Mouse (Mus musculus): ENCODE results near the gene Dpf2.
"Not testable (repeated sequence)": the region's sequence is repeated elsewhere in the genome, so short reads cannot be mapped to it uniquely, and the experiment has no call there.

The Dpf2 gene

GRCm38 (mm10) chr19:5892262-5892661 is 20.5 kb downstream of the Dpf2 start:
- no peak for DNase-seq

DNA sequence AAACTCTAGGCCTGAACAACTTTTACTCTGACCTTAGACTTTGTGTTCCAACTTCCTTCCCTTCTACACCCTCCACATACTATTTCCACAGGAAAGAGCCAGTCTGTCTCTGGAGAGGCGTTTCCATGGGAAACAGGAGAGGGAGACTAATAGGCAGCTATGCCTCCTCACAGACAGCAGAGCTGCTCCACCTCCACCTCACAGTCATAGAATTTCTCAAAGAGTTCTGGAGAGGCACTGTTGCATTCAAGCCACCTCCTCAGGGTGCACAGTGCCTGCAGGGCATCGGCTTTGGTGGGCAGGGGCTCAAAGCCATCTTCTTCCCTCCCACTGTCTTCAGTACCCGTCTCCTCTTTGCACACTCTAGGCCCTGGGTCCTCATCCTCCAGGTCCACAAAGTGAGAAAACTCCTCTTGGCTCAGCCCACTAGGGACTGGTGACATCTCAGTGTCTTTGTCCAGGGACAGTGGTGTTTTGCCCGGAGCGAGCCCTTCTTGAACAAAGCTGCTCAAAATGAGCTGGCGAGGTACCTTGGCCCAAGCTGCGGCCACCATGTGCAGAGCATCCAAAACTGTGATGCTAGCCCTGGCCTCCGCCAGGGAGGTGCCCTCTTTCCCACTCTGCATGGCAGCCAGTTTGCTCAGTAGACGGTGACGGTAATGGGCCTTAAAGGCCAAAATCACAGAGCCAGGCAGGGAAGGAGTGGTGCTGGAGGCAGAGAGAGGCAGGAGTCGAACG is 21.1 kb downstream of the Dpf2 start:
- peak; percentile 91 for DNase-seq

DNA sequence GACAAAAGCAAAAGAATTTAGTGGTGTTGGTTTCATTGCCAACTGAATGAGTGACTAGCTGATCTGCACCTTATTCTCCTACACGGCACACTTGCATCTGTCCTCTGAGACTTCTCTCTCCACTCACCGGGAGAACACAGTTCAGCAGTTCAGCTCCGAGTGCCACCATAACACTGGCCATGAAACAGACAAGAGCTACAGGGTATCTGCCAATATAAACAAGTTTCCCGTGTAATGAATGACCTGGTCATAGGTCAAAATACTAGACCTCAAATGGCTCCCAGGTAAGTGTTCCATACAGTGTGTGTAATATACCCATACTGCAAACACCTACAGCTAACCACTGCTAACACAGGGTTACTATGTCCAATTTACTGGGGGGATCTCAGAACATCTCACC is 23.6 kb downstream of the Dpf2 start:
- DNase-seq = no peak

DNA sequence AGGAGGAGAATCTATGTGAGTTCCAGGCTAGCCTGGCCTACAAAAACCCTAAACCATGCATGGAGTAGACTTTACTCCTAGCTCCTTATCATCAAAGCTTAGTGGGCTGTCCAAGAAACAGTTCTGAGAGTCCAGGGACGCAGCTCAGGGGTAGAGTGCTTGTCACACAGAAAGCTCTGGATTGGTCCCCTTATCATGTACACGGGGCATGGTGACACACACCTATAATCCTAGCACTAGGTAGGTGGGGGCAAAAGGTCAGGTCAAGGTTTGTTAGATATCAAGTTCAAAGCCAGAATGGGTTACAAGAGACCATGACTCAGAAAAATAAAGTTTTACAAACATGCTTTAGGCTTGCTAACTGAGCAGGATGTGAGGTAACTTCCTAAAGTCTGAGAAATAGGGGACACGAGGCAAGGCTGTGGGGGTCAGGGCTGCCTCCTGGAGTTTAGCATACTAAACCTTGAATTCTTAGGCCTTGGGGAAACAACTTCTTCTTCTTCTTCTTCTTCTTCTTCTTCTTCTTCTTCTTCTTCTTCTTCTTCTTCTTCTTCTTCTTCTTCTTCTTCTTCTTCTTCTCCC is 25.5 kb downstream of the Dpf2 start:
- DNase-seq = no peak

GRCm38 (mm10) chr19:5885838-5886237 is 27.0 kb downstream of the Dpf2 start:
- no peak for DNase-seq

DNA sequence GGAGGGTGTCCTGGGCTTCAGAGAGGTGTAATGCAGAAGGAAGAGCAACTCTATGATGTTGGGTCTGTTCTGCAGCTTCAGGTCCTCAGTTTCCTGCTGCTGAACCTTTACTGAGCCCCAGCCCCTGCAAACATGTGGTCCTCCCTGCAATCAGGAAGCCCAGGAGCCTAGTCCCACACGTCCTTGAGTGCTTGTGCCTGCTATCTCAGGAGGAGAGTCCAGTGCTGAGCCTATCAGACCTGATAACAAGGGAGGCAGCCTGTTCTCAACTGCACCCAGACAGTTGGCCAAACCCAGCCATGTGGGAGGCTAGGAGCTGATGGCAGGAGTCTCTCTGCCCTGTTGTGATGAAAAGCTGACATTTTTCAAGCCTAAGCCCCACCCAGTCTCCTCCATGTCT is 28.9 kb downstream of the Dpf2 start:
- no peak for DNase-seq

DNA sequence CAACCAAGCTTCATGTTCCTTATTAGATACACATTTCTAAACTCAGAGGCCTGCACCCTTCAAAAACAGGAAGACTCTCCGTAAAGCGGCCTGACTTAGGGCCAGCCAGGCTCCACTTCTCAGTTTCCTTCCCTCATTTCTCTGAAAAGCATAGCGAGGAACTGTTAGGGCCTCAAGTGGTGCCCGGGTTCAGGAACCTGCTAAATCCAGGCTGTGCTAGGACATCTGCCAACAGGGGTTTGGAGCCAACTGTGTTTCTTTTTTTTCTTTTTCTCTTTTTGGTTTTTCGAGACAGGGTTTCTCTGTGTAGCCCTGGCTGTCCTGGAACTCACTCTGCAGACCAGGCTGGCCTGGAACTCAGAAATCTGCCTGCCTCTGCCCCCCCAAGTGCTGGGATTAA is 30.7 kb downstream of the Dpf2 start:
- DNase-seq = not testable (repeated sequence)

GRCm38 (mm10) chr19:5881155-5881554 is 31.7 kb downstream of the Dpf2 start:
- no peak for DNase-seq

- DNase-seq = peak; percentile 91
Measured at GRCm38 (mm10) chr19:5879735-5880134, 33.1 kb downstream of the Dpf2 start.

- peak; percentile 91 for DNase-seq
Measured at GRCm38 (mm10) chr19:5878916-5879315, 33.9 kb downstream of the Dpf2 start.

GRCm38 (mm10) chr19:5878362-5878722 is 34.5 kb downstream of the Dpf2 start:
- DNase-seq = no peak

- peak; percentile 97 for DNase-seq
Measured at GRCm38 (mm10) chr19:5877618-5878361, 35.0 kb downstream of the Dpf2 start, which contains the start of gene Slc25a45. Gene Slc25a45 (plus strand): TSS chr19:5877808.

DNA sequence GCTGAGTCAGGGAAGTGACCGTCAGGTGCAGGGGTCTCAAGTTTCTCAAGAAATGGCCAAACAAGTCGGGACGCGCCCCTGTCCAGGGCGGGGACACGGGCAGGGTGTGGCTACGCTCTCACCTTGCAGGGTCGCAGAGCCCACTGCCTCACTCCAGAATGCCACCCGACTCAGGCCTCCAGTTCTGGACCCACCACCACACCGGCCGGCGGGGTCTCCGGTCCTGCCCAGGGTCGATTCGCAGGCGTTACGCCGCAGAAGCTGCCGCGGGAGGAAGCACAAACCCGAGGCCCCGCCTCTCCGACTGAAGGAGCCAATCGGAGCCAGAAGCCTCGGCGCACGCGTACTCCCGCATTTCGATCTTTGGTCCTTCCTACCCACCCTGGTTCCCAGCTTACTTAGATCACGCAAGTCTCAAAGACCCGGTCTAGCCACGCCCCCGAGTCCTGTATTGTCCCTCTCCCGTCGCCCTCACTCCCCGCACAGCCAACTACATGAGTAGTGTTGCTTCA is 37.8 kb downstream of the Dpf2 start, which contains the start of gene Frmd8:
Frmd8 (minus strand) TSS at position 306 of the 512 bp plus-strand sequence.
- DNase-seq = peak; percentile 100

DNA sequence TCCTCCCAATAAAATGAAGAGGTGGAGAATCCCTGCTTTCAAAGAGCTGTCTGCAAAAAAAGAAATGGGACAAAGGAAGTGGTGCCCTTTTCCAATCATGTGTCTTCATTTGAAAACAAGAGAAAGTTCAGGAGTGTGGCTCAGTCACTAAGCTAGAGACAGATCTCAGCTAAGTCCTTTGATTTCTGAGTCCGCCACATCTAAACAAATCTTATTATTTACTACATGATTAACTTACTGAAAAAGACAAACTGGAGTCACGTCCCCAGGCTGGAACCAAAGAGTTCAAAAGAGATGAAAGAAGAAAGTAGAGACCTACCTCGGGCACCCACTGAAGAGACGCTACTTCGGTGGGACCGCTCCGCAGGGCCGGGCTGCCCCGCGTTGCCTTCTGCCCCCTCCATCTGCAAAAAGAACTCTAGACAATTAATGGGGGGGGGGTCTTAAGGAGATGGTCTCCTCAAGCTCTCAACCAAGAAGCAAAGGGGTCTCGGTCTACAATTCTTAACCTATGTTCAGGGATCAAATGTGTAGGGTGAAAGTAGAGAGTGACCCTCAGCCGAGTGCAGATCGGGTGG is 38.3 kb downstream of the Dpf2 start:
- peak; percentile 90 for DNase-seq

- peak; percentile 91 for DNase-seq
Measured at GRCm38 (mm10) chr19:5872931-5873556, 39.8 kb downstream of the Dpf2 start.

- peak; percentile 91 for DNase-seq
Measured at GRCm38 (mm10) chr19:5872528-5872927, 40.3 kb downstream of the Dpf2 start.

DNA sequence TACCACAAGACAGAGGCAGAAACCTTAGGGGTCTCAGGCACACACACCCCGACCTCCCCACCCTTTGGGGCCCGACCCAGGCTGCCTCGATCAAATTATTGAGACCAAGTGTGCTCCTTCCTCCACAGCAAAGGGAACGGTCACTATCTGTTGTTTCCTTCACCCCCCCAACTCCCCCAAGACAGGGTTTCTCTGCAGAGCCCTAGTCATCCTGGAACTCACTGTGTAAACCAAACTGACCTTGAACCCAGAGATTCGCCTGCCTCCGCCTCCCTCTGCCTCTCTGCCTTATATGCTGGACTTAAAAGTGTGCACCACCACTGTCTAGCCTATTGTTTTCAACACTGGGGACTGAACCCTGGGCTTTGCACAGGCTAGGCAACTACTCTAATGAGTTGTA is 41.1 kb downstream of the Dpf2 start:
- peak; percentile 90 for DNase-seq

GRCm38 (mm10) chr19:5871273-5871672 is 41.5 kb downstream of the Dpf2 start:
- DNase-seq = peak; percentile 97

DNA sequence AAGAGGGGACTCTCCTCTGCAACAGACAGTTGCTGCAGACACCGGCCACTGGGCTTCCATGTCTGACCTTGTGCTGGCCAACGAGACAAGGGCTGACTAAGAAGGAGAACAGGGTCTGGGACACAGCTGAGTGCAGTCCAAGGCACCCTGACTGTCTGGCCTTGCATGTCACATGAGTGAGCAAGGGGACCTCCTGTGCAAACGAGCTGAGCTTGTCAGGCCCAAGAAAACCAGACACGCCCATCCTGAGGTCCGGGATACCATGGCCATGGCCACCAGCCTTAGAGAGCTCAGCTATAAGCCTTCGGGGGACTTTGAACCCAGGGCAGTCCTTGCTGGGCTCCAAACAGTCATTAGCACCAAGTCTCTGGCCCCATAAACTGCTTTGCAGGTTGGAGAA is 44.7 kb downstream of the Dpf2 start:
- DNase-seq = peak; percentile 90

- DNase-seq = peak; percentile 90
Measured at GRCm38 (mm10) chr19:5864710-5865398, 48.0 kb downstream of the Dpf2 start.

GRCm38 (mm10) chr19:5863776-5864175 is 49.0 kb downstream of the Dpf2 start:
- DNase-seq = no peak
